Mouse (Mus musculus) heart, embryonic 10.5 days (tissue): ENCODE data around the gene 0610012G03Rik. TPM values are rescaled to one million over a fixed set of nuclear protein-coding genes. Genes with fewer than 3 reads are reported as not detected.

Source experiments
- DNase-seq: peaks from one replicate; pipeline ENCODE4 v3.0.0-alpha.2; 2017; ENCODE audit warnings: low spot score
- H3K27ac ChIP-seq: fragments of 300-500 bp; sonication (generic); 2 replicates; pipeline ENCODE4 v1.5.1; 2016; ENCODE audit warnings: mild to moderate bottlenecking
- H3K27me3 ChIP-seq: fragments of 300-500 bp; sonication (generic); 2 replicates; pipeline ENCODE4 v1.6.1; 2016; ENCODE audit warnings: mild to moderate bottlenecking; ENCODE audit not compliant: poor library complexity, insufficient read depth, severe bottlenecking
- H3K36me3 ChIP-seq: fragments of 300-500 bp; sonication (generic); 2 replicates; pipeline ENCODE4 v1.6.1; 2016; ENCODE audit warnings: mild to moderate bottlenecking, moderate library complexity
- H3K4me1 ChIP-seq: fragments of 300-500 bp; sonication (generic); 2 replicates; pipeline ENCODE4 v1.6.1; 2016; ENCODE audit warnings: mild to moderate bottlenecking
- H3K4me3 ChIP-seq: fragments of 300-500 bp; sonication (generic); 2 replicates; pipeline ENCODE4 v1.5.1; 2016; ENCODE audit warnings: mild to moderate bottlenecking, moderate library complexity
- H3K9me3 ChIP-seq: fragments of 300-500 bp; sonication (generic); 2 replicates; pipeline ENCODE4 v1.6.1; 2016; ENCODE audit warnings: mild to moderate bottlenecking, moderate library complexity
- WGBS: fragments of 180-500 bp; shearing (Covaris S2); methylation state at CpG from one replicate; pipeline ENCODE4 v1.1.7; 2016; 5-methylcytosine and 5-hydroxymethylcytosine counted together
- polyA plus RNA-seq: library from polyadenylated mRNA; unstranded; fragments of >200 nt; fragmentation: Nextera tagmentation; extraction: Ambion mirVana; gene quantifications from 2 replicates; pipeline ENCODE4 v1.2.1, GENCODE M21; 2016

0610012G03Rik gene
- polyA plus RNA-seq, 1 experiment from 2014 or later, result 95.3 TPM

GRCm38 (mm10) chr16:31943980-31944379 is 4.3 kb downstream of the 0610012G03Rik start:
- DNase-seq, result peak; percentile 91
- H3K4me1 ChIP-seq, result peaks cover 35% of the 10 kb centered on the region
- no peak overlapping the region for H3K27ac ChIP-seq
- H3K9me3 ChIP-seq, result no peaks in the 10 kb centered on the region
- no peak overlapping the region for H3K4me3 ChIP-seq
- peaks cover 14% of the 10 kb centered on the region for H3K36me3 ChIP-seq
- WGBS, result 5% methylated on average over 10 of the region's 10 CpGs
- no peaks in the 10 kb centered on the region for H3K27me3 ChIP-seq

DNA sequence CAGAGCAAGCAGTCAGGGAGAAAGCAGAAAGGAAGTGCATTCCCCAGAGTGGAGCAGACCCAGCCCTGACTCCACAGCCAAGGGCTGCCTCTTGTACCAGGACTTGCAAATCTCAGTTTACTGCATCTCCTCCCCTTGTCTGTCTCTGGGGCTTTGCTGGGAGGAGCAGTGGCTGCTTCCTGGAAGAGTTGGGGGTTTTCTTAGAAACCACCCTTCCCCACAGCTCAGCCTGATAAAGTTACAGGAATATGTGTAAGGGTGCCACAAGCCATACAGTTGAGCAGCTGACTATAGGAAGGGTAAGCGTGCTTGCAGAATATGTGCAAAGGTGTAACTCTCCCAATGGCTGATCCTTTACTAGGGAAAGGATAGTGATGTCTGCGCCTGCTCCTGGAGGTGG is 7.7 kb downstream of the 0610012G03Rik start:
- Histone ChIP-seq H3K4me1 (peaks cover 20% of the 10 kb centered on the region), H3K9me3 (no peaks in the 10 kb centered on the region), H3K27me3 (peaks cover 14% of the 10 kb centered on the region), H3K4me3 (no peak overlapping the region), H3K27ac (no peak overlapping the region), H3K36me3 (peaks cover 14% of the 10 kb centered on the region)
- 57% methylated on average over 2 of the region's 2 CpGs for WGBS
- no peak for DNase-seq

DNA sequence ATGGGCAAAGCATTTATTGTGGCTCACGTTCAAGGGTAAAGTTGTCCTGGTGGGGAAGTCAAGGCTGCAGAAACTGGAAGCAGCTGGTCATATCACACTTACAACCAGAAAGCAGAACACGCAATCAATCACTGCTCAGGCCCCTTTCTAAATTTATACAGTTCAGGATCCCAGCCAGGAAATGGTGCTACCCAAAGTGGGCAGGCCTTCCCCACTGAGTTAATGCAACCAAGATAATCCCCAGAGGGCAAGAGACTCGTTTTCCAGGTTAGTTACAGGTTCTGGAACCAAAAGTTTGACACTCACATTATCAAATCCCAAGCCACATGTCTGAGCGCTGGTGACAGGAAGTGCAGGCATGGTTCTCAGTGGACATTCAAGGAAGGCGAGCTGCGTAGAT is 9.4 kb downstream of the 0610012G03Rik start:
- H3K4me1 ChIP-seq, result peaks cover 18% of the 10 kb centered on the region
- H3K9me3 ChIP-seq, result no peaks in the 10 kb centered on the region
- no peaks in the 10 kb centered on the region for H3K36me3 ChIP-seq
- no peak for DNase-seq
- H3K4me3 ChIP-seq, result no peak overlapping the region
- no peak overlapping the region for H3K27ac ChIP-seq
- H3K27me3 ChIP-seq, result peaks cover 32% of the 10 kb centered on the region
- WGBS, result 71% methylated on average over 6 of the region's 6 CpGs

DNA sequence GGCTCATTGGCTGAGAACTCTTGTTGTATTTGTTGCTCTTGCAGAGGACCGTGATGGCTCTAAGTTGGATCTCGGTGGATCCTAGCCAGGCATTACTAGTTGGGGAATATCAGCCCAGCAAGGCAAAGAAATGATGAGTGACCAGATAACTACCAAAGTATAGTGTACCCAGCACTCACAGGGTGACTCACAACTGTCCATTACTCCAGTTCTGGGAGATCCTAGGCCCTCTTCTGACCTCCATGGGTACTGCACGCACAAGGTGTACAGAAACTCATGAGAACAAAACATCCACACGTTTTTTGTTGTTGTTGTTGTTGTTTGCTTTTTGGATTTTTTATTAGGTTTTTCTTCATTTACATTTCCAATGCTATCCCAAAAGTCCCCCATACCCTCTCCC is 11.7 kb downstream of the 0610012G03Rik start:
- no peak for DNase-seq
- Histone ChIP-seq H3K4me3 (no peak overlapping the region), H3K27me3 (peaks cover 52% of the 10 kb centered on the region)

DNA sequence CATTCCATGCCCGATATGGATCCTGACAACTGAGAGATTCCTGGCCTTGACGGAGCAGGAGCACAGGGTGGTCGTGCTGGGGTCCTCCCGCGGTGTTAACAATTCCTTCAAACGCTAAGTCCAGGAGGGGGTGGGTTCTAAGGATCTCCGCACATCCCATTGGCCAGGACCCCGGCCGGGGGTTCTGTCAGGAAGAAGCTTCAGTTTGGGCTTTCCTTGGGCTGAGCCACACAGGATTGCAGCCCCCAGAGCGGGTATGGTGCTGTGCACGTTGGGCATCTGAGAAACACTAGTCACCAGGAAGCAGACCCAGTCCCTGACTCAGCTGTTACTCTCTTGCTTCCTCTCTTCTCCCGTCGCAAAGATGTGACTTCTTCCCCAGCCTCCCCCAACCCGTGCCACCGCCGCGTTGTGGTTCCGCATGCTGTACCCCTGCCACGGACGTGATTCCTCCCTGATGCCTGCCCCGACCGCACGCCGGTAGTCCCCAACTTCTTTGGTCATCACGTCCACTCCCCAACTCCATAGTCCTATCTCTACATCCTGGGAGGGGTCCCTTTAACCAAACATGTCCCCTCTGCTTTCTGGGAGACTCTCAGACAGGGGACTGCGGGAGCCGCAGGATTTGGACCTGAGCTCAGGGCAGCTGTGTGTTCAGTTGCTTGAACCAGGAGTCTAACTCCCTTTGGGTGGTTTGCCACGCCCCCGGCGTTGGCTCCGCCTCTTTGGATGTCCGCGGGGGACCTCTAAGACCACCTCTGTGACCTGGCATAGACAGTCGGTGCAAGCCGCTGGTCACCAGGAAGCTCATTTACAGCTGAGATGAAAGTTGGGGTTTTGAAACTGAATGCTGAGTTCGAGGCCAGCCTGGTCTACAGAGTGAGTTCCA is 13.0 kb downstream of the 0610012G03Rik start:
- 4% methylated on average over 36 of the region's 36 CpGs for WGBS
- peaks cover 29% of the 10 kb centered on the region for H3K4me1 ChIP-seq
- peak overlapping the region; percentile 54 for H3K4me3 ChIP-seq
- DNase-seq, result no peak
- no peaks in the 10 kb centered on the region for H3K36me3 ChIP-seq
- H3K9me3 ChIP-seq, result no peaks in the 10 kb centered on the region
- H3K27ac ChIP-seq, result no peak overlapping the region
- peaks cover 64% of the 10 kb centered on the region for H3K27me3 ChIP-seq

More for the DNA sequence above, 11.7 kb downstream of the 0610012G03Rik start:
- no peak overlapping the region for H3K27ac ChIP-seq
- 78% methylated on average over 4 of the region's 4 CpGs for WGBS
- H3K36me3 ChIP-seq, result no peaks in the 10 kb centered on the region
- peaks cover 29% of the 10 kb centered on the region for H3K4me1 ChIP-seq
- H3K9me3 ChIP-seq, result no peaks in the 10 kb centered on the region

- no peak overlapping the region for H3K27ac ChIP-seq
- WGBS, result 22% methylated on average over 13 of the region's 13 CpGs
- peaks cover 69% of the 10 kb centered on the region for H3K27me3 ChIP-seq
- H3K36me3 ChIP-seq, result no peaks in the 10 kb centered on the region
- peaks cover 29% of the 10 kb centered on the region for H3K4me1 ChIP-seq
- DNase-seq, result no peak
- H3K9me3 ChIP-seq, result no peaks in the 10 kb centered on the region
- peak overlapping the region; percentile 54 for H3K4me3 ChIP-seq
Measured at GRCm38 (mm10) chr16:31934550-31935010, 13.7 kb downstream of the 0610012G03Rik start.

DNA sequence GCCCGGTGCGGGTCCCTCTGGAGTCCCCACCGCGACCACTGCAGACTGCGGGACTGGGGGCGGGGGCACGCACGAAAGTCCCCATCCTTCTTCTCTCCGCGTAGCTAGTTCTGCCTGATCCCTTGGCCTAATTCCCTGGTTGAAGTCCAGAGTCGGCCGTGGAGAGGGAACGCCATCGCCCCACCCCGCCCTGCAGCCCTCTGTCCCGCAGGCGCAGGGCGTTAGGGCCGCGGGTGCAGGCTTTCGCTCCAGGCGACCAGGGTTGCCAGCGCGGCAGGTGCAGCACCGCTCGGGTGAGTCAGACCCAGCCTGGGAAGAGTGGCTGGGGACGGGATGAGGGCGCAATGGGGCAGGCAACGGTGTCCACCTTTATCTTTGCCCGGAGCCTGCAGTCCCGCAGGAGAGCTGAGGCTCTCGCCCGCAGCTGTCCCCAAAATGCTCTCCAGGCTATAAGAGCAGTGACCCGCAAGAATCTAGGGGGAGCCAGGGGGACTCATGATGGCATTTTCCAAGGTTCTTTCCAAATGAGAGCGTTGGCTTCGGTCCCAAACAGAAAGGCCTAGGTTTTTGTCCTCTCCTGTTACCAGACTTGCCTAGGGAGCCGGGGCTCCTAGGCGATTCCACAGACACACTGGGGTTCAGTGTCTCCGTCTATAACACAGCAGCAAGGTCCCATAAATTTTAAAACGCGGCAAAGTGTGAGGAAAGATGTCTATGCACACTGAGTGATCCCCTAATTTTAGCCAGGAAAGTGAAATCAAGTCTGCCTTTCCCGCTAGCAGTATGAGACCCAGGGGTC is 14.3 kb downstream of the 0610012G03Rik start, which contains the start of gene Pigz:
TSS of gene Pigz (plus strand) at position 101 of the 799 bp plus-strand sequence.
- Histone ChIP-seq H3K9me3 (no peaks in the 10 kb centered on the region), H3K4me1 (peaks cover 29% of the 10 kb centered on the region), H3K36me3 (no peaks in the 10 kb centered on the region), H3K27ac (peak within 1 kb of the TSS; percentile 79), H3K4me3 (peak within 1 kb of the TSS; percentile 68), H3K27me3 (peaks cover 69% of the 10 kb centered on the region)
- 8% methylated on average over 42 of the region's 42 CpGs for WGBS
- no peak for DNase-seq

DNA sequence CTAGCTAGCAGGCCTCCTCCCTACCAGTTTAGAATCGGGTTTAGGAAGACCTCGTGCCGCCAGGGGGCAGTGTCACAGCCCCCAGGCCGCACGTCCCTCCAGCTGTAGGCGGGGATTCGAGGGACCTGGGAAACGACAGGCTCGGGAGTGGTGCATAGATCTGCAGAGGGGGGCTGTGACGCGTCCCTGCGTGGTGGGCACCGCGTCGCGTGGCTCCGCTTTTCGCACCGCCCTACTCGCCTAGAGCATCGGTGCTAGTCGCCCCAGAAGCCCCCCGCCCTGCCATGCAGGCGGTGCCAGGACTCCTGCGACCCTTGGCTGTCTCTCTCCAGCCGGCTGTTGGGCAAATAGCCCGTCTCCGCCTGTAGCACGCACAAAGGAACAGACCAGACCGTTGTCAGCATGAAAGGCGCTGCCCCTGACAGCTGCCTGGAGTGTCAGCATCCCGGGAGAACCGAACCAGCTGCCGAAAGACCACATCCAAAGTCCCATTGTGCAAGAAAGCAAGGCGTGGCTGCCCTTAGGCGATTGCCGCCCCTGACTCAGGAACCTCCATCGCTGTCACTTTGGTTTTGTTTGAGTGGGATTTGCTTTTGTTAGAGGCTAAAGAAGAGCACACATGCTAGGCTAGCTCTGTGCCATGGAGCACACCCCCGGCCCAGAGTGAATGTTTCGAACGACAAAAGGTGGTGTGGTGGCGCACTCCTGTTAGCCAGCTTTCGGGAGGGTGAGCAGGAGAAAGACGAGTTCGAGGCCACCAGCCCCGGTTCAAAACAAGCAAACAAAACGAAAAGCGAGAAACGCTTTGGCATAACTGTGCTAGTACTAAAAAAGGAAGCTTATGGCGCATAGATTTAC is 15.2 kb downstream of the 0610012G03Rik start:
- no peaks in the 10 kb centered on the region for H3K9me3 ChIP-seq
- H3K27ac ChIP-seq, result peak overlapping the region; percentile 79
- 1% methylated on average over 50 of the region's 50 CpGs for WGBS
- DNase-seq, result peak; percentile 92
- H3K36me3 ChIP-seq, result no peaks in the 10 kb centered on the region
- H3K4me1 ChIP-seq, result peaks cover 29% of the 10 kb centered on the region
- H3K4me3 ChIP-seq, result peak overlapping the region; percentile 68
- peaks cover 69% of the 10 kb centered on the region for H3K27me3 ChIP-seq

GRCm38 (mm10) chr16:31932255-31932654 is 16.0 kb downstream of the 0610012G03Rik start:
- 62% methylated on average over 5 of the region's 5 CpGs for WGBS

GRCm38 (mm10) chr16:31931330-31931729 is 17.0 kb downstream of the 0610012G03Rik start:
- no peak for DNase-seq
- no peak overlapping the region for H3K27ac ChIP-seq
- 56% methylated on average over 17 of the region's 17 CpGs for WGBS
- H3K4me1 ChIP-seq, result peaks cover 29% of the 10 kb centered on the region
- no peak overlapping the region for H3K4me3 ChIP-seq
- no peaks in the 10 kb centered on the region for H3K9me3 ChIP-seq
- no peaks in the 10 kb centered on the region for H3K36me3 ChIP-seq
- peaks cover 62% of the 10 kb centered on the region for H3K27me3 ChIP-seq

More at GRCm38 (mm10) chr16:31932255-31932654, 16.0 kb downstream of the 0610012G03Rik start:
- Histone ChIP-seq H3K4me3 (no peak overlapping the region), H3K9me3 (no peaks in the 10 kb centered on the region), H3K27me3 (peaks cover 69% of the 10 kb centered on the region), H3K36me3 (no peaks in the 10 kb centered on the region), H3K4me1 (peaks cover 29% of the 10 kb centered on the region), H3K27ac (no peak overlapping the region)
- no peak for DNase-seq

DNA sequence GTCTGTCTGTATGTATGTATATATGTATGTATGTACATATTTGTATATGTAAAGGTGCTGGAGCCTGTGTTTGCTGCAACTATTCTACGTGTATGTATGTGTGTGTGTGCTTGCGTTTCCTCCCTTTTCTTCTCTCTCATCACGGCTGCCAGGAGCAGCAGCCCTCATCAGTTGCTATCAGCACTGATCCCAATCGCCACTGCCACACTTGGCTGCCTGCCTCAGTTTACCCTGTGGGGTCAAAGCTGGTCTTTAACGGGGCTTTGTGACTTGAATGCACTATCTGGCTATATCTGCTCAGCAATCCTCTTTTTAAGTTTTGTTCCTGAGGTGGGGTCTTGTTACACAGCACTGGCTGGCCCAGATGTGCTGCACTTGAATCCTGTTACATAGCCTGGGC is 20.9 kb downstream of the 0610012G03Rik start:
- no peak for DNase-seq
- Histone ChIP-seq H3K36me3 (no peaks in the 10 kb centered on the region), H3K4me1 (peaks cover 12% of the 10 kb centered on the region; the same call in 1 of the 2 replicates), H3K9me3 (no peaks in the 10 kb centered on the region), H3K27me3 (peaks cover 25% of the 10 kb centered on the region), H3K27ac (no peak overlapping the region), H3K4me3 (no peak overlapping the region)
- 85% methylated on average over 5 of the region's 5 CpGs for WGBS

GRCm38 (mm10) chr16:31926547-31927182 is 21.6 kb downstream of the 0610012G03Rik start:
- peaks cover 18% of the 10 kb centered on the region for H3K27me3 ChIP-seq
- no peaks in the 10 kb centered on the region for H3K36me3 ChIP-seq
- H3K9me3 ChIP-seq, result no peaks in the 10 kb centered on the region
- WGBS, result 83% methylated on average over 13 of the region's 13 CpGs
- DNase-seq, result no peak
- H3K4me3 ChIP-seq, result no peak overlapping the region
- peaks cover 12% of the 10 kb centered on the region; the same call in 1 of the 2 replicates for H3K4me1 ChIP-seq
- H3K27ac ChIP-seq, result no peak overlapping the region
